In genomic region chr3:133694057-133694456, GRCm38 (mm10) we compare ENCODE assay signal across 16 mouse cellular contexts.
DNase-seq lines count a peak whose midpoint lies in the region; ATAC-seq lines count a peak whose summit lies in the region.
"Had no signal": no experiment of that assay in that cellular context is flagged by ENCODE, and none has a peak within 500 bp of the region (broad histone marks: within the 10 kb centered on the region; RNA-seq: fewer than 3 reads in every experiment).

No protein-coding gene starts in this region.

- no peaks in the 10 kb centered on the region for H3K27me3 ChIP-seq in neural tube, embryonic 15.5 days (replicated peaks)
- H3K27me3 ChIP-seq: embryonic facial prominence, embryonic 12.5 days; forebrain, embryonic 13.5 days; intestine, embryonic 15.5 days; limb, embryonic 15.5 days; midbrain, embryonic 13.5 days had no signal

- H3K9ac ChIP-seq in neural tube, embryonic 15.5 days (replicated peaks): no peak overlapping the region
- H3K9ac ChIP-seq: embryonic facial prominence, embryonic 12.5 days; forebrain, embryonic 13.5 days; intestine, embryonic 15.5 days; limb, embryonic 15.5 days; midbrain, embryonic 13.5 days had no signal

- H3K4me1 ChIP-seq in neural tube, embryonic 15.5 days: no peaks in the 10 kb centered on the region
- H3K4me1 ChIP-seq: embryonic facial prominence, embryonic 12.5 days; forebrain, embryonic 13.5 days; intestine, embryonic 15.5 days; limb, embryonic 15.5 days; midbrain, embryonic 13.5 days had no signal

- ATAC-seq in neural tube, embryonic 15.5 days (ENCODE audit: low FRiP score): no peak
- ATAC-seq: forebrain, embryonic 13.5 days; intestine, embryonic 15.5 days; lung, postnatal 0 days; midbrain, embryonic 13.5 days had no signal

- WGBS in neural tube, embryonic 15.5 days: 48% methylated on average over 4 of the region's 4 CpGs

- no peaks in the 10 kb centered on the region for H3K9me3 ChIP-seq in neural tube, embryonic 15.5 days (replicated peaks)
- H3K9me3 ChIP-seq: embryonic facial prominence, embryonic 12.5 days; forebrain, embryonic 13.5 days; intestine, embryonic 15.5 days; limb, embryonic 15.5 days; midbrain, embryonic 13.5 days had no signal

- H3K4me2 ChIP-seq in neural tube, embryonic 15.5 days: no peak overlapping the region
- H3K4me2 ChIP-seq: embryonic facial prominence, embryonic 12.5 days; forebrain, embryonic 13.5 days; intestine, embryonic 15.5 days; limb, embryonic 15.5 days; midbrain, embryonic 13.5 days had no signal

- peak; percentile 3 for DNase-seq in adrenal gland, adult 8-10 months
- no peak for DNase-seq in adrenal gland, adult 18-20 months (ENCODE audit: low spot score in 2 of 2)
- peak; percentile 11 for DNase-seq in layer of hippocampus, adult 11-12 months (ENCODE audit: low spot score)
- DNase-seq in layer of hippocampus, adult 9-10 months (ENCODE audit: low spot score): no peak
- DNase-seq in layer of hippocampus, postnatal 36 days: peak; percentile 7 to 12
- peak; percentile 13 for DNase-seq in right cerebral cortex, postnatal 14 days
- DNase-seq in thymus, postnatal 0 days (ENCODE audit: low spot score): no peak
- DNase-seq: heart, postnatal 36 days; kidney, postnatal 4 days had no signal

- no peaks in the 10 kb centered on the region for H3K36me3 ChIP-seq in neural tube, embryonic 15.5 days
- H3K36me3 ChIP-seq: embryonic facial prominence, embryonic 12.5 days; intestine, embryonic 15.5 days; limb, embryonic 15.5 days; midbrain, embryonic 13.5 days had no signal

- no peak overlapping the region for H3K27ac ChIP-seq in neural tube, embryonic 15.5 days (replicated peaks)
- H3K27ac ChIP-seq: embryonic facial prominence, embryonic 12.5 days; forebrain, embryonic 13.5 days; intestine, embryonic 15.5 days; limb, embryonic 15.5 days; midbrain, embryonic 13.5 days had no signal

- H3K4me3 ChIP-seq in neural tube, embryonic 15.5 days (replicated peaks): no peak overlapping the region
- H3K4me3 ChIP-seq: embryonic facial prominence, embryonic 12.5 days; forebrain, embryonic 13.5 days; intestine, embryonic 15.5 days; limb, embryonic 15.5 days; midbrain, embryonic 13.5 days had no signal

Comparison
In these comparisons a context has a peak if more than half of its experiments do, and no peak if none do; other contexts are left out.
1. DNase-seq: peak in adrenal gland, adult 8-10 months (single experiment), layer of hippocampus, adult 11-12 months (single experiment), layer of hippocampus, postnatal 36 days (2 of 2) and right cerebral cortex, postnatal 14 days (single experiment); none in adrenal gland, adult 18-20 months (0 of 2), layer of hippocampus, adult 9-10 months (single experiment) and thymus, postnatal 0 days (single experiment).